Mouse (Mus musculus): ENCODE measurements around the gene Pla2g4a.
"Not testable (repeated sequence)": the region's sequence is repeated elsewhere in the genome, so short reads cannot be mapped to it uniquely, and the experiment has no call there.

Gene Pla2g4a

GRCm38 (mm10) chr1:149929140-149929539, 31.9 kb downstream of the Pla2g4a start:
- DNase-seq (ENCODE audit: low spot score), result no peak

- not testable (repeated sequence) for DNase-seq (ENCODE audit: low spot score)
Measured at GRCm38 (mm10) chr1:149923737-149924136, 37.4 kb downstream of the Pla2g4a start.

GRCm38 (mm10) chr1:149922219-149922618, 38.9 kb downstream of the Pla2g4a start:
- DNase-seq (ENCODE audit: low spot score), result no peak

GRCm38 (mm10) chr1:149921325-149921724, 39.8 kb downstream of the Pla2g4a start:
- DNase-seq (ENCODE audit: low spot score), result no peak

- no peak for DNase-seq (ENCODE audit: low spot score)
Measured at GRCm38 (mm10) chr1:149919301-149919700, 41.8 kb downstream of the Pla2g4a start.

GRCm38 (mm10) chr1:149912984-149913383, 48.1 kb downstream of the Pla2g4a start:
- DNase-seq (ENCODE audit: low spot score), result no peak

- DNase-seq (ENCODE audit: low spot score), result no peak
Measured at GRCm38 (mm10) chr1:149911050-149911449, 50.0 kb downstream of the Pla2g4a start.

- DNase-seq (ENCODE audit: low spot score), result peak; percentile 55
Measured at GRCm38 (mm10) chr1:149898001-149898625, 63.0 kb downstream of the Pla2g4a start.

GRCm38 (mm10) chr1:149896590-149896989, 64.5 kb downstream of the Pla2g4a start:
- no peak for DNase-seq (ENCODE audit: low spot score)

GRCm38 (mm10) chr1:149894940-149895339, 66.2 kb downstream of the Pla2g4a start:
- DNase-seq (ENCODE audit: low spot score), result no peak

- no peak for DNase-seq (ENCODE audit: low spot score)
Measured at GRCm38 (mm10) chr1:149893903-149894302, 67.2 kb downstream of the Pla2g4a start.

GRCm38 (mm10) chr1:149891057-149891456, 70.0 kb downstream of the Pla2g4a start:
- DNase-seq (ENCODE audit: low spot score), result no peak

GRCm38 (mm10) chr1:149882419-149883025, 78.6 kb downstream of the Pla2g4a start:
- DNase-seq (ENCODE audit: low spot score), result no peak

- no peak for DNase-seq (ENCODE audit: low spot score)
Measured at GRCm38 (mm10) chr1:149878175-149878574, 82.9 kb downstream of the Pla2g4a start.

- DNase-seq (ENCODE audit: low spot score), result no peak
Measured at GRCm38 (mm10) chr1:149876502-149876901, 84.6 kb downstream of the Pla2g4a start.

- DNase-seq (ENCODE audit: low spot score), result no peak
Measured at GRCm38 (mm10) chr1:149871625-149872024, 89.5 kb downstream of the Pla2g4a start.

GRCm38 (mm10) chr1:149867323-149867722, 93.8 kb downstream of the Pla2g4a start:
- no peak for DNase-seq (ENCODE audit: low spot score)

GRCm38 (mm10) chr1:149866202-149866601, 94.9 kb downstream of the Pla2g4a start:
- no peak for DNase-seq (ENCODE audit: low spot score)

GRCm38 (mm10) chr1:149862801-149863200, 98.3 kb downstream of the Pla2g4a start:
- DNase-seq (ENCODE audit: low spot score), result peak; percentile 58

GRCm38 (mm10) chr1:149862181-149862580, 98.9 kb downstream of the Pla2g4a start:
- DNase-seq (ENCODE audit: low spot score), result no peak

GRCm38 (mm10) chr1:149861543-149861942, 99.5 kb downstream of the Pla2g4a start:
- DNase-seq (ENCODE audit: low spot score), result peak; percentile 14

GRCm38 (mm10) chr1:149858734-149859133, 102.4 kb downstream of the Pla2g4a start:
- no peak for DNase-seq (ENCODE audit: low spot score)

GRCm38 (mm10) chr1:149856720-149857119, 104.4 kb downstream of the Pla2g4a start:
- peak; percentile 63 for DNase-seq (ENCODE audit: low spot score)

GRCm38 (mm10) chr1:149855581-149855980, 105.5 kb downstream of the Pla2g4a start:
- DNase-seq (ENCODE audit: low spot score), result no peak
